Mouse (Mus musculus) bone marrow, adult 2 months (tissue): Measurements from ENCODE around the gene Ttc7b.

Source experiments
- CTCF ChIP-seq: fragments of 200-500 bp; IDR thresholded peaks from 2 replicates; pipeline ENCODE4 v1.5.1; 2011; ENCODE audit warnings: low read length, control low read depth; ENCODE audit not compliant: control insufficient read depth, insufficient read depth
- POLR2A ChIP-seq: fragments of 200-500 bp; IDR thresholded peaks from 2 replicates; pipeline ENCODE4 v1.6.1; 2011; ENCODE audit warnings: low read depth, mild to moderate bottlenecking, control low read depth, low read length, borderline replicate concordance; ENCODE audit not compliant: control insufficient read depth

- TF ChIP-seq CTCF (no peak), POLR2A (no peak)
Observed at GRCm38 (mm10) chr12:100325618-100326017, 195.0 kb downstream of the Ttc7b start.
